Mouse (Mus musculus) limb, embryonic 11.5 days (tissue): ENCODE data around the gene Dnmt3a. TPM values are rescaled to one million over a fixed set of nuclear protein-coding genes. Genes with fewer than 3 reads are reported as not detected.
A peak's percentile ranks its signal among the peaks of the same experiment; 100 is the strongest.

Experiments
- ATAC-seq: fragments of 200-750 bp; cut with Nextera tagmentation; 2 replicates; pipeline ENCODE4 v1.8.0; 2017; ENCODE audit warnings: low read depth; ENCODE audit not compliant: insufficient number of reproducible peaks, low FRiP score, low TSS enrichment
- DNase-seq: peaks from one replicate; pipeline ENCODE4 v3.0.0-alpha.2; 2015; ENCODE audit warnings: low spot score
- H3K27ac ChIP-seq: fragments of 300-500 bp; sonication (generic); replicated peaks from 2 replicates; pipeline ENCODE4 v1.5.1; 2014; ENCODE audit warnings: low read depth, mild to moderate bottlenecking, low read length
- H3K27me3 ChIP-seq: fragments of 300-500 bp; sonication (generic); 2 replicates; pipeline ENCODE4 v1.6.1; 2014; ENCODE audit warnings: mild to moderate bottlenecking, low read length, mixed read lengths; ENCODE audit not compliant: control insufficient read depth, insufficient read depth
- H3K36me3 ChIP-seq: fragments of 300-500 bp; sonication (generic); 2 replicates; pipeline ENCODE4 v1.6.1; 2014; ENCODE audit warnings: mild to moderate bottlenecking, low read length, moderate library complexity, mixed read lengths; ENCODE audit not compliant: control insufficient read depth, insufficient read depth
- H3K4me1 ChIP-seq: fragments of 300-500 bp; sonication (generic); 2 replicates; pipeline ENCODE4 v1.6.1; 2014; ENCODE audit warnings: low read length, mixed read lengths; ENCODE audit not compliant: control insufficient read depth, insufficient read depth
- H3K4me2 ChIP-seq: fragments of 300-500 bp; sonication (generic); 2 replicates; pipeline ENCODE4 v1.6.1; 2014; ENCODE audit warnings: low read depth, mild to moderate bottlenecking, moderate library complexity; ENCODE audit not compliant: severe bottlenecking
- H3K4me3 ChIP-seq: fragments of 300-500 bp; sonication (generic); 2 replicates; pipeline ENCODE4 v1.5.1; 2014; ENCODE audit warnings: low read depth, low read length
- H3K9ac ChIP-seq: fragments of 300-500 bp; sonication (generic); 2 replicates; pipeline ENCODE4 v1.6.1; 2014; ENCODE audit warnings: mild to moderate bottlenecking, low read length
- H3K9me3 ChIP-seq: fragments of 300-500 bp; sonication (generic); 2 replicates; pipeline ENCODE4 v1.6.1; 2016; ENCODE audit warnings: low read length; ENCODE audit not compliant: control insufficient read depth
- WGBS: fragments of 180-500 bp; shearing (Covaris S2); extraction: QIAGEN DNeasy Blood & Tissue Kit; methylation state at CpG from one replicate; pipeline ENCODE4 v1.1.7; 2014; 5-methylcytosine and 5-hydroxymethylcytosine counted together
- polyA plus RNA-seq: library from polyadenylated mRNA; unstranded; fragments of >200 nt; fragmentation: Nextera tagmentation; extraction: Ambion mirVana; gene quantifications from 2 replicates; pipeline ENCODE4 v1.2.1, GENCODE M21; 2014

Gene Dnmt3a
- polyA plus RNA-seq, 1 experiment from 2014 or later, result 158 TPM

DNA sequence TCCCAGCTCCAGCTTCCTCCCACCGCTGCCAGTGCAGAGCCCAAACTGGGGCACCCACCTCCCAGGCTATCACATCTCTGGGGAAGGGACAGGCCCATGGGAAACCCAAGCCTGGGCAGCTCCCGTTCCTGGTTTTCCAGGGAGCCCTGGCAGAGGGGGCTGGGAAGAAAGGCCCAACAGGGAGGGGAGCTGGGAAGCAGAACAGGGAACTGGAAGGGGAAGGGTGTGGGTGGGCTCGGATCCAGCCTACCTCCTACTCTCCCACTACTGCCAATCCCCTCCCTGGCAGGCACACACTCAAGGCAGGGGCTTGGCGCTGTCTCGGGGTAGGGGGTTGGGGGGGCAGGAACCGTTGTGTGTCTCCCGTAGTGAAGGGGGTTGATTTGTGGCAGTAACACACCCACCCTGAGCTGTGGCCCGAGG lies 28.1 kb downstream of the Dnmt3a start:
- WGBS, result 2% methylated on average over 8 of the region's 8 CpGs
- DNase-seq, result peak; percentile 64
- H3K36me3 ChIP-seq, result no peaks in the 10 kb centered on the region; the same call in 1 of the 2 replicates
- H3K4me1 ChIP-seq, result peaks cover 27% of the 10 kb centered on the region
- H3K27ac ChIP-seq, result peak overlapping the region; percentile 79
- H3K4me3 ChIP-seq, result peak overlapping the region; percentile 14; the same call in 1 of the 2 replicates
- H3K9ac ChIP-seq, result peak overlapping the region; percentile 52; the same call in 1 of the 2 replicates
- peak overlapping the region; percentile 36 for H3K4me2 ChIP-seq
- ATAC-seq, result peak; percentile 77
- no peaks in the 10 kb centered on the region for H3K9me3 ChIP-seq
- H3K27me3 ChIP-seq, result no peaks in the 10 kb centered on the region

DNA sequence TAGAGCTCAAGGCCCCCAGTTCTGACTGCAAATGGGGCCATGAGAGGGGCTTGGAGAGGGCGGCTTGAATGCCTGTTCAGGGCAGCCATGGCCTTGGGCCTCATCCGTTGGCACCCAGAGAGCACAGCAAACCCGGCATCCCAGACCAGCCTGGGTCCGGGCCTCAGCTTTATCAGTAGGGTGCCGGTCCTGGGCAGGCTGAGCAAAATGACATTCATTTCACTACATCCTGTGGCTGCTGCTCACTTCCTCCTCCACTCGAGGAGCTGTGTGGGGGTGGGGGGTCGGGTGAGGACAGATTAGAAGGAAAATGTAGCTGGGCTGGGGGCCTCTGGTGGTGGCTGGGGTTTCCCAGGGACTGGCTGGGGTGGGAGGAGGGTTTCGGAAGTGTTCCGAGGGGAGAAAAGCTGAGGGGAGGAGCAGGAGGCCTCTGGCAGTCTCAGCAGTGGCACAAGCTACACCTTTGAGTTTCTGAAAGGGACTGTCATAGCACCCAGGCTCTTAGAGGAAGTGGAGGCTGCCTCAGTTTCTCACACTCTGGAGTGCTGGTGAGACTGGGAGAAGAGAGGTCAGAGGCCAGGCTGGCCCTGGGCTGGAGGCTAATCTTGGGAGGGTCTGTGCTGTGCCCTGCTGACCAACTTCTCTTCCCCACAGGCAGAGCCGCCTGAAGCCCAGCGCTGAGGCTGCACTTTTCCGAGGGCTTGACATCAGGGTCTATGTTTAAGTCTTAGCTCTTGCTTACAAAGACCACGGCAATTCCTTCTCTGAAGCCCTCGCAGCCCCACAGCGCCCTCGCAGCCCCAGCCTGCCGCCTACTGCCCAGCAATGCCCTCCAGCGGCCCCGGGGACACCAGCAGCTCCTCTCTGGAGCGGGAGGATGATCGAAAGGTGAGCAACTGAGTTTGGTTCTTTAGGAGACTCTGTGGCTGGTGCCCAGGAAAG lies 28.8 kb downstream of the Dnmt3a start:
- peak overlapping the region; percentile 52 for H3K9ac ChIP-seq
- no peaks in the 10 kb centered on the region for H3K9me3 ChIP-seq
- no peaks in the 10 kb centered on the region for H3K27me3 ChIP-seq
- DNase-seq (peak; percentile 67), ATAC-seq (peak; percentile 60)
- WGBS, result 10% methylated on average over 21 of the region's 21 CpGs
- peak overlapping the region; percentile 79 for H3K27ac ChIP-seq
- H3K4me2 ChIP-seq, result peak overlapping the region; percentile 36
- peaks cover 27% of the 10 kb centered on the region for H3K4me1 ChIP-seq
- H3K4me3 ChIP-seq, result peak overlapping the region; percentile 14; the same call in 1 of the 2 replicates
- H3K36me3 ChIP-seq, result no peaks in the 10 kb centered on the region; the same call in 1 of the 2 replicates

DNA sequence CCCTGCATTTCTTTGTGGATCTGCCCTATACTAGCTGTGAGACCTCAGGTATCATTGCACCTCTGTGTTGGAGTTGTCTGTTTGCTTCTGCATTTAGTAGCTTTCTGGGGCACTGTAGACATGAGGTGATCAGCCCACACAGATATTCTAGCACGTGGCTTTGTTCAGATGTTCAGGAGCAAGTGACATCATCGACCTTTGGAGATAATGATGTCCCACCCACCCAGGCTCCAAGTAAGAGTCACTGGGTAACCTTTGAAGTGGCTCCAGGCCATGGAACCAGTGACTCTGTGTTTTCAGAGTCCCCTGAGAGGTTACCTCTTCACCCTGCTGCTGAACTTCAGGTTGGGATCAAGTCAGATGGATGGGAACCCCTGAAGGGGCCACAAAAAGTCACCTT lies 29.8 kb downstream of the Dnmt3a start:
- Histone ChIP-seq H3K4me3 (no peak overlapping the region), H3K9me3 (no peaks in the 10 kb centered on the region), H3K27me3 (no peaks in the 10 kb centered on the region), H3K36me3 (no peaks in the 10 kb centered on the region; the same call in 1 of the 2 replicates), H3K4me1 (peaks cover 27% of the 10 kb centered on the region), H3K4me2 (no peak overlapping the region), H3K9ac (no peak overlapping the region), H3K27ac (no peak overlapping the region)
- ATAC-seq, result no peak
- 74% methylated on average over 2 of the region's 2 CpGs for WGBS
- DNase-seq, result no peak

DNA sequence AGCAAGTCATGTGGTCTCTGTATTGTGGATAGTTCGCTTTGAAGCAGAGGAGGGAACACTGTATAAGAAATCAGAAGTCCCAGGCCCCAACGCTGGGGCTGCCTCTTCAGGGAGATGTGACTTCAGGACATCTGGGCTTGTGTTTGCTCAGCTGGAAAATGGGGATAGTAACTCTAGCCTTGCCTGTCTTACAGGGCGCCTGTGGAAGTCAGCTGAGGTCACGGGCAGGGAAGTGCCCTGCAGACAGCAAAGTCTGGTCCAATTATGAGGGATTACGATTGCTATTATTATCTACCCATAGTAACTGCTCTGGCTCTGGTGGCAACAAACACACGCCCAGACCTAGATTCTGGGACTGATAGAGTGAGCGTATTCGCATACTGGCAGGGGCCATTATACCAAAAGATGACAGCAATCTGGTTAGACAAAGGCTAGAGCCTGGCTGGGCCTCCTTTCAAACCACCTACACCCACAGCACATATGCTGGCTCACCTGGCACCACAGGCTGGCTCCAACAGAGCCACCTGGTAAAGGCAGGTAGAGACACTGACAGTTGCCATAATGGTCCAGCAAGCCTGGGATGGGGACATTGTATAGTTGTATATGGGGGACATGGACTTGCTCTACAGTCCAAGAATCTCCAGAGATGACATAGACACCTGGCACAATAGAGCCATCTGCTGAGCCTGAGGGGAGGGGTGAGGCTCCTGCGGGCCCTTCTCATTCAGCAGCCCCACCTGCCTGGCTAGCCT lies 31.4 kb downstream of the Dnmt3a start:
- Histone ChIP-seq H3K4me1 (peaks cover 30% of the 10 kb centered on the region), H3K4me3 (no peak overlapping the region), H3K9me3 (no peaks in the 10 kb centered on the region), H3K27me3 (no peaks in the 10 kb centered on the region), H3K36me3 (no peaks in the 10 kb centered on the region; the same call in 1 of the 2 replicates), H3K27ac (no peak overlapping the region), H3K4me2 (no peak overlapping the region), H3K9ac (no peak overlapping the region)
- no peak for ATAC-seq
- 74% methylated on average over 9 of the region's 9 CpGs for WGBS
- DNase-seq, result no peak

DNA sequence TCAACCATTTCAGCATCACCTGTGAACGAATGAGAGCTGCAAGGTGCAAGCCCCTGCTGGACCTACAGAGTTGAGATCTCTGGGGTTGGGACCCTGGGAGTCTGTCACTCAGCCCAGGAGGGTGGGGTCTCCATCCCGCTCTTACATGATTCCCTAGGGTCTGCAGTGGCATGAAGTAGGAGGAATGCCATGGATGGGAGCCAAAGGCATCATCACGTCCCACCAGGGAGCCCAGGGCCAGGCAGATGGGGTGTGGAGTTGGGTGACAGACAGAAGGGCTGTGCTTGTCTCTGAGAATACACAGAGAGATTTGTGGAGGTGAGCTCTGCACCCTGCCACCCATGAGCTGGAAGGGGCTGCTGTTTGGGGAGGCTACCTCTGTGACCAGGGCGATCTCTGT lies 32.2 kb downstream of the Dnmt3a start:
- no peak for DNase-seq
- Histone ChIP-seq H3K27ac (no peak overlapping the region), H3K4me2 (no peak overlapping the region), H3K36me3 (no peaks in the 10 kb centered on the region; the same call in 1 of the 2 replicates), H3K4me1 (peaks cover 30% of the 10 kb centered on the region), H3K4me3 (no peak overlapping the region), H3K27me3 (no peaks in the 10 kb centered on the region), H3K9me3 (no peaks in the 10 kb centered on the region), H3K9ac (no peak overlapping the region)
- WGBS, result 87% methylated on average over 4 of the region's 4 CpGs
- no peak for ATAC-seq

DNA sequence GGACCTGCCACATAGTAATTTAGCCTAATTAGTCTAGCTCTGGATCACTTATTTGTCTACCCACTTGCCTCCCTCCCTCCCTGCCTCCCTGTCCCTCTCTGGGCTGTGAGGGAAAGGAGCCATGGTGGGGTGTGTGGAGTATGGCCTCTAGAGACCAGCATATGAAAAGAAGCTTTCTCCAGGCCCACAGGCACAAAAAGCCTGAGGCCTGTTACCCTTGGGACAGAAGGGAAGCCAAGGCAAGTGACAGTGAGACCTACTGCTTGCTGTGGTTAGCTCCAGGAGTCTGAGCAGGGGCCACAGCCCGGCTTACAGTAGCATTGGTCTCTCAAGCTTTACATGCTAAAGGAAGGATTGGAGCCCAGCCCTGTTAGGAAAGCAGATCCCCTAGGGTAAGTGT lies 33.9 kb downstream of the Dnmt3a start:
- no peaks in the 10 kb centered on the region; the same call in 1 of the 2 replicates for H3K36me3 ChIP-seq
- no peaks in the 10 kb centered on the region for H3K27me3 ChIP-seq

DNA sequence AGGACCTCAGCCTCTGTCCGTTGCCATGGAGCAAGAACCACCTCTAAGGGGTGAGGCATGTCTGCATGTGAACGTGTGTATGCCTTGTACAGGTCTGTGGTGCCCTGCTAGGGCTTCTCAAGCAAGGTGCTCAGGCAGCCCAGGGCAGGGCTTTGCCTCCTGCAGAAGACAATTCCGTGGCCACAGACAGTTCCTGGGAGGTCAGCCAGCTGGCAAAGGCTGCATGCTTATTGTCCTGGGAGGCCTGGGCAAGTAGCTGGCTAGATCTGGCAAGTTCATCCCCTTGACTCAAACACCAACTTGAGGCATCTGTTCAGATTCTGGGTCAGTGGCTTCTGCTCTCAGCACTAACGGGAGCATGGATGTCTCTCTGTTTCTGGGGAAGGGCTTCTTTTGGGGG lies 35.3 kb downstream of the Dnmt3a start:
- H3K4me3 ChIP-seq, result no peak overlapping the region
- H3K9me3 ChIP-seq, result no peaks in the 10 kb centered on the region
- no peak for ATAC-seq
- H3K27ac ChIP-seq, result no peak overlapping the region
- no peak for DNase-seq
- H3K4me2 ChIP-seq, result no peak overlapping the region
- H3K27me3 ChIP-seq, result no peaks in the 10 kb centered on the region
- no peaks in the 10 kb centered on the region; the same call in 1 of the 2 replicates for H3K36me3 ChIP-seq
- H3K9ac ChIP-seq, result no peak overlapping the region
- peaks cover 20% of the 10 kb centered on the region for H3K4me1 ChIP-seq
- 75% methylated on average over 4 of the region's 4 CpGs for WGBS

More for the DNA sequence above, 33.9 kb downstream of the Dnmt3a start:
- Histone ChIP-seq H3K27ac (no peak overlapping the region), H3K4me2 (no peak overlapping the region), H3K4me3 (no peak overlapping the region), H3K9me3 (no peaks in the 10 kb centered on the region), H3K9ac (no peak overlapping the region), H3K4me1 (peaks cover 28% of the 10 kb centered on the region)
- DNase-seq (no peak), ATAC-seq (no peak)
- WGBS, result 92% methylated on average over 1 of the region's 1 CpGs

DNA sequence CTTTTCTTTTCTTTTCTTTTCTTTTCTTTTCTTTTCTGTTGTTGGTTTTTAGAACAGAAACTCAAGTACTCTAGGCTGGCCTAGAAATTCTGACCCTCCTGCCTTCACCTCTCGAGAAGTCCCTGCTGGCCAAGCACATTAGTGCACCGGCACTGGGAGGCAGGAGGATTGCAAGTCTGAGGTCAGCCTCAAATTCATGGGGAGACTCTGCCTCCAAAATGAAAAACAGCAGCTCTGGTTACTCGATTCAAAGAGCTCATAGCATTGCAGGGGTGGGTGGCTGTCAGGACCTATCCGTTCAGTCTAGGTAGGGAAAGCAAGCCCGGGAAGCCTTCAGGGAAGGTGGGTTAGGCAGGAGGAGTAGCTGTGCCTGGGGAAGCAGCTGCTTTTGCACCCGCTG lies 37.0 kb downstream of the Dnmt3a start:
- WGBS, result 27% methylated on average over 6 of the region's 6 CpGs
- no peak overlapping the region for H3K9ac ChIP-seq
- peaks cover 20% of the 10 kb centered on the region for H3K4me1 ChIP-seq
- H3K36me3 ChIP-seq, result no peaks in the 10 kb centered on the region; the same call in 1 of the 2 replicates
- H3K27me3 ChIP-seq, result no peaks in the 10 kb centered on the region
- ATAC-seq (peak; percentile 38), DNase-seq (peak; percentile 55)
- peak overlapping the region; percentile 85 for H3K27ac ChIP-seq
- no peak overlapping the region for H3K4me3 ChIP-seq
- no peaks in the 10 kb centered on the region for H3K9me3 ChIP-seq
- H3K4me2 ChIP-seq, result no peak overlapping the region; the same call in 1 of the 2 replicates
